15 mouse cellular contexts compared by ENCODE assay signal in the genomic region with DNA sequence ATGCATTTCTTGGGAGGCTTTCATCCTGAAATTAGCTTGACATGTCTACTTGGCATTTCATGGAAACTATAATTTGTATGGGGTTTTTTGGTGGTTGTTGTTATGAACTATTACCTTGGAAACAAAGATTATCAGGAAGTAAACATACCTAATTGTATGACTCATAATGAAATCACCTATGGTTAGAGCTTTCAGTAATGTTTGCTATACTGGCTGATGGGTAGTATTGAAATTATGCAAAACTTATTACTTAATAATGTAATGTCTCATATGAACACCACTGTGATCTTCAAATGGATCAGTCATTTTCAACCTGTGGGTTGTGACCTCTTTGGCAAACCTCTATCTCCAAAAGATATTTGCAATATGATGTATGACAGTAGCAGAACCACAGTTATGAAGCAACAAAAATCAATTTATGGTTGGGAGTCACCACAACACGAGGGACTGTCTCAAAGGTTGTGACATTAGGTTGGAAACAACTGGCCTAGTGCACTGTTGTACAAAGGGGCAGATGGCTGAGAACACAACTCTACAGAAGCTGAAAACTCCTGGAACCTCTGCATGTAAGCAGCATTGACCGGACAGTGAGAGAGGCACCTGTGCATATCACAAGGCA.
"Had no signal": no experiment of that assay in that cellular context is flagged by ENCODE, and none has a peak within 500 bp of the region (broad histone marks: within the 10 kb centered on the region; RNA-seq: fewer than 3 reads in every experiment).

No protein-coding gene starts in this region.

- H3K36me3 ChIP-seq: kidney, embryonic 15.5 days; limb, embryonic 12.5 days; lung, embryonic 15.5 days; midbrain, embryonic 12.5 days had no signal

- H3K27me3 ChIP-seq: kidney, embryonic 15.5 days; limb, embryonic 12.5 days; lung, embryonic 15.5 days; midbrain, embryonic 12.5 days had no signal

- H3K9ac ChIP-seq: kidney, embryonic 15.5 days; limb, embryonic 12.5 days; lung, embryonic 15.5 days; midbrain, embryonic 12.5 days had no signal

- ATAC-seq: intestine, embryonic 16.5 days; midbrain, embryonic 16.5 days had no signal

- H3K4me3 ChIP-seq: kidney, embryonic 15.5 days; limb, embryonic 12.5 days; lung, embryonic 15.5 days; midbrain, embryonic 12.5 days had no signal

- DNase-seq: kidney, adult 2 months; kidney, postnatal 14 days; layer of hippocampus, adult 9-11 months; liver; lung, postnatal 14 days; right cerebral cortex, adult 18-20 months; spleen, adult 18-20 months; thymus, postnatal 4 days had no signal

- H3K4me1 ChIP-seq: limb, embryonic 12.5 days; midbrain, embryonic 12.5 days had no signal

- H3K27ac ChIP-seq: kidney, embryonic 15.5 days; limb, embryonic 12.5 days; lung, embryonic 15.5 days; macrophage; midbrain, embryonic 12.5 days had no signal

- H3K4me2 ChIP-seq: kidney, embryonic 15.5 days; limb, embryonic 12.5 days; lung, embryonic 15.5 days; midbrain, embryonic 12.5 days had no signal

- H3K9me3 ChIP-seq: kidney, embryonic 15.5 days; limb, embryonic 12.5 days; lung, embryonic 15.5 days; midbrain, embryonic 12.5 days had no signal
